8 mouse cellular contexts compared by ENCODE assay signal in genomic region chr1:52501090-52501489, GRCm38 (mm10). TPM values are rescaled to one million over a fixed set of nuclear protein-coding genes. Genes with fewer than 3 reads are reported as not detected.
A peak's percentile ranks its signal among the peaks of the same experiment; 100 is the strongest.
DNase-seq lines count a peak whose midpoint lies in the region; ATAC-seq and TF ChIP-seq lines count a peak whose summit lies in the region.

No protein-coding gene starts in this region.

- peaks cover 7% of the 10 kb centered on the region for H3K4me1 ChIP-seq in heart, embryonic 11.5 days (ENCODE audit: control insufficient read depth, insufficient read depth, low read length)
- peaks cover 10% of the 10 kb centered on the region for H3K4me1 ChIP-seq in E14TG2a.4 (replicated peaks; ENCODE audit: low read depth, low read length)
- H3K4me1 ChIP-seq in thymus, adult 2 months (replicated peaks; ENCODE audit: control insufficient read depth, insufficient read depth, low read length): no peaks in the 10 kb centered on the region; the same call in 1 of the 2 replicates

- no peak for TF ChIP-seq POLR2A in thymus, adult 2 months (IDR thresholded peaks at IDR 0.05; ENCODE audit: control insufficient read depth, extremely low read depth, insufficient read depth, low read length, poor library complexity)

- peak overlapping the region; percentile 78 for H3K4me2 ChIP-seq in heart, embryonic 11.5 days

- no peak for DNase-seq in heart, adult 18-20 months
- no peak for DNase-seq in adrenal gland, adult (ENCODE audit: inconsistent age in 2 of 2, low spot score in 1 of 2)
- DNase-seq in layer of hippocampus, postnatal 36 days: no peak
- DNase-seq in thymus, adult 2 months: no peak

- 66% methylated on average over 1 of the region's 1 CpGs for WGBS in heart, embryonic 11.5 days (ENCODE audit: insufficient replicate concordance)
- WGBS in macrophage (ENCODE audit: missing documents): 30% methylated on average over 1 of the region's 1 CpGs
- 38% methylated on average over 1 of the region's 1 CpGs for WGBS in thymus, adult 2 months

- H3K79me2 ChIP-seq in macrophage (ENCODE audit: inconsistent target): peaks cover 37% of the 10 kb centered on the region

- TF ChIP-seq CTCF in E14TG2a.4 (conservative IDR thresholded peaks at IDR 0.05; ENCODE audit: low read length): no peak
- no peak for TF ChIP-seq CTCF in thymus, adult 2 months (IDR thresholded peaks at IDR 0.05; ENCODE audit: borderline replicate concordance, control insufficient read depth, extremely low read depth, insufficient read depth, low read length, poor library complexity)

- no peak for ATAC-seq in heart, embryonic 11.5 days (replicated peaks; ENCODE audit: insufficient number of reproducible peaks, low FRiP score, low TSS enrichment)
- ATAC-seq in granulocyte monocyte progenitor cell, adult 5-6 weeks (replicated peaks; ENCODE audit: poor library complexity, severe bottlenecking): peak; percentile 25; the same call in 1 of the 2 replicates

- no peak overlapping the region for H3K27ac ChIP-seq in heart, embryonic 11.5 days (ENCODE audit: low read depth, low read length)
- peak overlapping the region; percentile 47 for H3K27ac ChIP-seq in macrophage
- H3K27ac ChIP-seq in thymus, adult 2 months (ENCODE audit: control insufficient read depth, insufficient read depth, low read length): no peak overlapping the region

- H3K27me3 ChIP-seq in heart, embryonic 11.5 days (ENCODE audit: control insufficient read depth, insufficient read depth, low read length): no peaks in the 10 kb centered on the region
- peaks cover 33% of the 10 kb centered on the region for H3K27me3 ChIP-seq in E14TG2a.4 (ENCODE audit: insufficient read depth, low read length)
- H3K27me3 ChIP-seq in thymus, adult 2 months (ENCODE audit: control insufficient read depth, insufficient read depth, low read length): no peaks in the 10 kb centered on the region

- peak overlapping the region; percentile 94 for H3K9ac ChIP-seq in heart, embryonic 11.5 days (ENCODE audit: low read depth, low read length)

- H3K36me3 ChIP-seq in heart, embryonic 11.5 days (ENCODE audit: control insufficient read depth, insufficient read depth, low read length): no peaks in the 10 kb centered on the region
- no peaks in the 10 kb centered on the region for H3K36me3 ChIP-seq in E14TG2a.4 (ENCODE audit: insufficient read depth, low read length)
- no peaks in the 10 kb centered on the region for H3K36me3 ChIP-seq in macrophage (ENCODE audit: inconsistent target)
- H3K36me3 ChIP-seq in thymus, adult 2 months (ENCODE audit: control insufficient read depth, insufficient read depth, low read length): no peaks in the 10 kb centered on the region

- peak overlapping the region; percentile 90; the same call in 1 of the 2 replicates for H3K4me3 ChIP-seq in heart, embryonic 11.5 days (ENCODE audit: low read depth, low read length)
- H3K4me3 ChIP-seq in E14TG2a.4 (replicated peaks; ENCODE audit: low read length) (peak overlapping the region; percentile 84), macrophage (ENCODE audit: inconsistent target) (peak overlapping the region; percentile 33; the same call in 1 of the 2 replicates)
- no peak overlapping the region for H3K4me3 ChIP-seq in thymus, adult 2 months (ENCODE audit: control insufficient read depth, insufficient read depth, low read length)

- no peaks in the 10 kb centered on the region for H3K9me3 ChIP-seq in heart, embryonic 11.5 days (replicated peaks; ENCODE audit: control insufficient read depth, low read length)
- no peaks in the 10 kb centered on the region for H3K9me3 ChIP-seq in E14TG2a.4 (ENCODE audit: low read length)

RNA-seq across cellular contexts. Expression of gene Nab1, which starts 0.6 kb away (rescaled TPM):
- 29.5 and 31.4 TPM in 2 replicates for polyA plus RNA-seq in heart, embryonic 11.5 days (2014; fragmentation: Nextera tagmentation; extraction: Ambion mirVana)
- 10 to 100 TPM; 21.1 to 21.5 TPM for total RNA-seq in heart, adult 18-20 months (2021)
- total RNA-seq in granulocyte monocyte progenitor cell, adult 5-6 weeks (2014; fragmentation: Nextera tagmentation): 27.4 and 30.8 TPM in 2 replicates
- 28.0 and 35.1 TPM in 2 replicates for total RNA-seq in granulocyte monocyte progenitor cell, adult 5-6 weeks (2017)
- total RNA-seq in macrophage (2018; cell fraction: chromatin; rRNA removed): 100 to 1,000 TPM in 5 of 26 experiments, 10 to 100 TPM in 21; 42.2 to 161 (median 78.1) TPM
- total RNA-seq in macrophage (2018; cell fraction: cytosol; rRNA removed): 10 to 100 TPM; 46.4 to 76.0 (median 60.2) TPM
- total RNA-seq in macrophage (2018; cell fraction: nucleus; rRNA removed): 10 to 100 TPM; 30.4 to 91.2 (median 59.8) TPM
- polyA plus RNA-seq in macrophage (2018): 37.6 to 59.6 TPM (median 43.1 TPM) in 3 replicates
- total RNA-seq in layer of hippocampus, postnatal 36 days (2021): 10 to 100 TPM; 27.1 to 29.1 TPM
- polyA plus RNA-seq in thymus, adult 2 months (2012; rRNA removed): 9.7 and 11.1 TPM in 2 replicates
